Mouse (Mus musculus) R1 (cell line): ENCODE measurements around the gene Cyp27b1.
"Not testable (repeated sequence)": the region's sequence is repeated elsewhere in the genome, so short reads cannot be mapped to it uniquely, and the experiment has no call there.

Experiments used
- DNase-seq: peaks from one replicate; pipeline ENCODE4 v3.0.0-alpha.2; 2018; ENCODE audit warnings: low read depth, low spot score

Gene Cyp27b1

GRCm38 (mm10) chr10:127049395-127050118 lies 1.5 kb downstream of the Cyp27b1 start:
- peak; percentile 49 for DNase-seq

GRCm38 (mm10) chr10:127050119-127050474 lies 2.0 kb downstream of the Cyp27b1 start:
- no peak for DNase-seq

DNA sequence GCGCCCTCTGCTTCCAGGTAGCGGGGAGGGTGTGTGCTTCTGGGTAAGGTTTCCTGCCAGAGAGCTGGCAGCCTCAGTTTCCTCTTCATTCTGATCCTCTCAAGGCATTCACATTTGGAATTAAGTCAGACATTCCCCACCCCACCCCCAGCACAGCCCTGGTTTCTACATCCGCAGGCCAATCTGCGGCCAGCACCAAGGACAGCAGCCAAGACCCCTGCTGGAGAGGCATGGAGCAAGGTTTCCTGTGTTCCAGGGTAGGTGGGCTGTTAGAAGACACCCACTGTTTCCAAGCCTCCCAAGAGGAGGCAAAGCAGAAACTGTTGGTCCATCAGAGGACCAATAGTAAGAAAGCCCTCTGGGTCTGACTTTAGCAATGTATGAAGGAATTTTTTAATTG lies 6.6 kb downstream of the Cyp27b1 start:
- DNase-seq, result peak; percentile 55

DNA sequence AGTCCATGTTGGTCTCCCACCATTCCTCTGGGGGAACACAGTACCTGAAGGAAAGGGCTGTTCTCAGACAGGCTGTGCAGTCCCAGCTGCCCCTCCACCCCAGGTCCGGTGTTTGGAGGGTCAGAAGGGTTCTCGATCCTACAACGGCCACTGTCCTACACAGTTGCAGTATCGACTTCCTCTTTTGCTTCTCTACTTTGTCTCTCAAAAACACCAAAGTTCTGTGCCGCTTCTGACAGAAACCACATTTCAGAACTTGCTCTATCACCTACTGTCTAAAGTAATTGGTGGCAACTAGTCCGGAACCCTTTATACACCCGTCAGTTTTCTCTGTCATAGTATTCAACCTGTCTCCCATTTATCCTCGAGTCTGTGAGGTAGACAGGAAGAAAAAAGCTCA lies 7.4 kb downstream of the Cyp27b1 start:
- no peak for DNase-seq

GRCm38 (mm10) chr10:127056490-127056889 lies 8.4 kb downstream of the Cyp27b1 start:
- no peak for DNase-seq

- peak; percentile 86 for DNase-seq
These were observed 10.1 kb downstream of the Cyp27b1 start for GRCm38 (mm10) chr10:127058161-127058560.

- no peak for DNase-seq
These were observed 10.7 kb downstream of the Cyp27b1 start for GRCm38 (mm10) chr10:127058708-127059107.

GRCm38 (mm10) chr10:127059174-127059967 lies 11.3 kb downstream of the Cyp27b1 start:
- no peak for DNase-seq

DNA sequence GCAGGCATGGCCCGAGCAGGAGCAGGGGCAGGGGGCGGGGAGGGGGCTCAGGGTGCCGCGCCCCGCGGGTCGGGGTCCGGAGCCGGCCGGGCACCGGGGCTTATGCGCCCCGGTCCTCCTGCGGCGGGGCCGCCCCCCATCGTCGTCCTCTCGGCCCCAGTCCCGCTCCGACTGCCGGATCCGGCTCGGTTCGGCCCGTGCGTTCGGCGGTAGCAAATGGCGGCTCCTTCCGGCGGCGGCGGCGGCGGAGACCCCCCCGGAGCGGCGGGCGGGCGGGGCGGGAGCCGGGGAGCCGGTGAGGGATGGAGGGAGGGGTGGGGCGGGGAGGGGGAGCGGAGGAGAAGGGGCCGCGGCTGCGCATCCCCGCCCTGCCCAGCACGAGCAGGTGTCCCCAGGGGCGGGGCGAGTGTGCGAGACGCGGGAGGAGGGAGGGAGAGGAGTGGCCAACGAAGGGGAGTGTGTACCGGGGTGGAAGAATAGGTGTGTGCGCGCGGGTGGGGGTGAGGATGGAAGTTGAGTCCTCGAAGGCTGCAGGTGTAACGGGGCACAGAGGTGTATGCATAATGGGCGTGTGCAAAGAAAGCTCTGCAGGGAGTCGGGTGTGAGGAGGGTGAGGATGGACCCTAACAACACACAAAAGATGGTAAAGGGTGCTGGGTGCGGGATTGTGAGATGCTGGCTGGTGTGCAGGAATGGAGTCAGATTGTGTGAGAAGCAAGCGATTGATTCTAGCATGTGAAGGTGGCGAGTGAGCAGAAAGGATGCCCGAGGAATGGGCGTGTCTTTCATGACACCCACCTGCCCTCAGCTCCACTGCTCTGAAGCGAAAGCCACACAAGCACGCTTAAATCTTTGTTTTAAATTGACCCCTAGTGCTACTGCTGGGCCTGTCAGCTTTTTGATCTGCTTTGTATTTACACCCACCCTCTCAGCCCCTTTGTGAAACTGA lies 12.2 kb downstream of the Cyp27b1 start, which contains the start of gene March9:
March9 (minus strand) TSS at position 217 of the 949 bp plus-strand sequence.
- peak; percentile 89 for DNase-seq

GRCm38 (mm10) chr10:127061085-127061484 lies 13.0 kb downstream of the Cyp27b1 start:
- no peak for DNase-seq

DNA sequence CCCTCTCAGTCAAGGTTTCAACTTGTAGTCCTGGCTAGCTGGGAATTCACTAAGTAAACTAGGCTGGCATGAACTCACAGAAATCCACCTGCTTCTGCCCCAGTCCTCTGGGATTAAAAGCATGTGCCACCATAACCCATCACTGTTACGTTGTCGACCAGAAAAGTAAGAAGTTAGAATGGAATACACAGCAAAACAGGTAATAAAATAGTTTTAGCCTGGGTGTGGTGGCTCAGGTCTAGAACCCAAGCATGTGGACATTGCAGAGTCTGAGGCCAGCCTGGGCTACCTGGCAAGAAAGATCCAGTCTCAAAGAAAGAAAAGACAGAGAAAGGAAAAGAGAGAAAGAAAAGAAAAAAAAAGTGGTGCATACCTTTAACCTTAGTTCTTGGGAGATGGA lies 13.5 kb downstream of the Cyp27b1 start:
- DNase-seq, result no peak

DNA sequence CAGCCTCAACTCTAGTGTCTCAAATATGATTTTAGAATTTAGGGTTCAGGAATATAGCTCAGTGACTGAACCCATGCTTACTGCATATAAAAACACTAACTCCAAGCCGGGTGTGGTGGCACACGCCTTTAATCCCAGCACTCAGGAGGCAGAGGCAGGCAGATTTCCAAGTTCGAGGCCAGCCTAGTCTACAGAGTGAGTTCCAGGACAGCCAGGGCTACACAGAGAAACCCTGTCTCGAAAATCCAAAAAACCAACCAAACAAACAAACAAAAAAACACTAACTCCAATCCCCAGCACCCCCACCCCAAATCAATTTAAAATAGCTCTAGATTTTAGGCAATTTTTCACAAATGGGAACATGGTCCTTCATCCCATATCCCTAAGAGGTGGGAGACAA lies 14.1 kb downstream of the Cyp27b1 start:
- DNase-seq, result not testable (repeated sequence)

DNA sequence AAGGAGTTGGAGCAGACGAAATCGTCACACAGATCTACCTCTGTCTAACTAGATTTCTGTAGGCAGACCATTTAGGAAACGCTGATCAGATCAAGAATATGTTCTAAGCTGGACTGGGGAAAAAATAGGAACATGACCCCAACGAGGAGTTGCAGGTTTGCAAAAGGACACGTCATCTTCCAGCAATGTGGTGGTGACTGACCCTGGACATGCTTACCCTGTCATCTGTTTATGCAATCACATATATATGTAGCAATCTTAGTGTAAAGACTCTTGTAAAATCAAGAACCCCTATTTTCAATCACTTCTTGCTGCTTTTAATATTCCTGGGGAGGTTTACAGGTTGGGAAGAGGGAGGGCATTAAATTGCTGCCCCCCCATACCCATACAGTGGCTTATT lies 14.5 kb downstream of the Cyp27b1 start:
- no peak for DNase-seq

- DNase-seq, result peak; percentile 99
These were observed 15.3 kb downstream of the Cyp27b1 start, which contains the start of gene Cdk4 for GRCm38 (mm10) chr10:127063239-127063872. TSS of gene Cdk4 (plus strand) at chr10:127063534.

GRCm38 (mm10) chr10:127063913-127064870 lies 16.1 kb downstream of the Cyp27b1 start:
- DNase-seq, result peak; percentile 63

GRCm38 (mm10) chr10:127065981-127066380 lies 17.9 kb downstream of the Cyp27b1 start:
- DNase-seq, result no peak

- DNase-seq, result no peak
These were observed 18.5 kb downstream of the Cyp27b1 start for GRCm38 (mm10) chr10:127066519-127067018.

- no peak for DNase-seq
These were observed 20.4 kb downstream of the Cyp27b1 start for GRCm38 (mm10) chr10:127068360-127069038.
